Mouse (Mus musculus) cerebellum, adult (tissue): ENCODE results near the gene Thbs2.

Experiments used
- ATAC-seq: cut with Nextera tagmentation; 2 replicates; pipeline ENCODE4 v1.9.2; 2017; ENCODE audit warnings: mild to moderate bottlenecking, moderate library complexity, mixed read lengths; ENCODE audit not compliant: insufficient number of reproducible peaks, low FRiP score, low TSS enrichment

The Thbs2 gene

DNA sequence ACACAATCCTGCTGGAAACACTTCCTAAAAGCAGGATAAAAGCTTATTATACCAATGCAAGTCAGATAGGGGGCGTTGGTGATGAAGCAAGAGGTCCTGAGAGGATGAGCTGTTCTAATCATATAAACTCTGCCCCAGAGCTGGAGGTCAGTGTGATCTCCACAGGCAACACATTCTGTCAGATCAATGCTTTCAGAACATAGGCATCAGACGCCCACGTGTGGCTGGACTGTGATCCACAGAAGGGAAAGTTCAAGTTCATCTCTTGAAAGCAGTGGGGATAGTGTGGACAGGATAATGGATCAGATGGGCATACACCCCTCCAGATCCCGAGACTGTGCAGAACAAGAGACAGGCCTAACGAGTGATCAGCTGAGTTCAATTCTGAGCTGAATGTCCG, 4.2 kb upstream of the Thbs2 start:
- ATAC-seq: no peak

DNA sequence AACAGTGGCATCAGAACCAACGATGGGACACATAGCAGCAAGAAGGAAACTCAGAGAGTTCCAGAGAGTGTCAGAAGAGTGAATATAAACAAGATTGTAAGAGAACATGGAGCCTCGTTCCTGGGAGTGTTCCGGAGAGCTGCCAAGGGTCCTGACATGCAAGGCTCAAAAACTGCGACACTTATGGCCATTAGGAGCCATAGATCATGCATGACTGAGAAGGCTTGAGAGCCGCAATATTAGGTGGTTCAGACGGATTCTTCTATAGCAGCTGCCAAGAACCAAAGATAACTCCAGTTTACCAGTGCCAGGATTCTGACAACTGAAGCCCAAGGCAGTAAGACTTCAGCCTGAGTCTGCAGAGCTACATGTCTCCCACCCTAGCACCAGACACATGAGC, 3.1 kb upstream of the Thbs2 start:
- ATAC-seq: no peak

DNA sequence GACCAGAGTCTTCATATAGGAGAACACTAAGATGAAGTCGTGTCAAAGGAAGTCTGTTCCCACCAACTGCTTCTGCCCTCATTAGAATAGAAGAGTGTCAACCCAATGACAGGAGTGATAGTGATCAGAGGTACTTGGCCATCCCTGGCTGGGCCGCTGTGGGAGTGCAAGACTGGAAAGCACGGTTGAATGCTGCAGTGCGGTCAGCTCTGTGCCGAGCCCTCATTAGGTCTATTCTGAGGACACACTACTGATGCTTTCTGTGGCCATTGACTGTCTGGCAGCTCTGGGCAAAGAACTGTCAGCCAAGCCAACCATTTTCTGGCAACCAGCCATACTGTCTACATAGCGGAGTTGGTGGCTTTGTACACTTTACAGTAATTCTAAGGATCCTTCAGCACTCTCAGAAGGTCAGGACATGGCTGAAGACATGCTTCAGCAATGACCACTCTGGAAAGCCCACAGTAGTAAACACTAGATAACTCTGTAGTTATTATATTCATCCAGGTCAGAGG, 2.3 kb upstream of the Thbs2 start:
- ATAC-seq: no peak

DNA sequence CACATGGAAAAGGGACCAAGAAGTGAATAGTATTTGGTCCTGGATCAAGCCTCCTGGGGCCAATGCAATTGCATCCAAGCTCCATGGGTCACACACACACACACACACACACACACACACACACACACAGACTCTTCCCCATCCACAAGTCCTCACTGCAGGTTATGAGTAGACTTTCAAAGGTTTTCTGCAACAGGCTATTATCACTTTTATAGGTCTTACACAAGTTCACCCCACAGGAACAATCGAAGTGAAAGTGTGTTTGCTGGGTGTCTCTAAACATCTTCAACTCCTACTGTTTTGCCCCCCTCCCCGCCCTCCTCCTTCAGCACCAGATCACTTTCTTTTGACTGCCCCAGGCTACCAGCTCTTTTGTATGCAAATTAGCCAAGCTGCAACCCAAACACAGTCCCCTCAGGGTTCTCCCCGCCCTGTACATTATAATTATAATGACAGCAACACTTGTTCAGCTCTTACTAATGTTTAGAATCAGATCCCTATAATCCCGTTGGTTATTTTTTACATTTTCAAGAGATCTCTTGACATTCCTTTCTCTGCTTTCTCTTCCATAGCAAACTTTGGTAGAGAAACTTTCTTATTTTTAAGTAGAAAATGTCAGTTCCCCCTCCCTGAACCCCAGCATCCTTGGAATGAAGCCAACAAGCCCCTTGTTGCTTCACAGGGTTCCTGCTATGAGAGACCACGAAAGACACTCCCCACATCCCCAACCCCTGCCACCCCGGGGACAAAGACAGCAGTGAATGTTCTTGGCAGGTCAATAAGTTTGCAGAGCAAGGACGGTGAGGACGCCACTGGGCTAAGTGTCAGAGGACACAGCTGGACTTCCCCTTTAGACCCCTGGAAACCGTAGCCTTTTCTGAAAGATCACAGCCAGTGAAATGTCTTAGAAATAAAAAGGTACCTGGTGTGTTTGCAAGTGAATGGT, 714 bp downstream of the Thbs2 start:
- ATAC-seq: no peak

DNA sequence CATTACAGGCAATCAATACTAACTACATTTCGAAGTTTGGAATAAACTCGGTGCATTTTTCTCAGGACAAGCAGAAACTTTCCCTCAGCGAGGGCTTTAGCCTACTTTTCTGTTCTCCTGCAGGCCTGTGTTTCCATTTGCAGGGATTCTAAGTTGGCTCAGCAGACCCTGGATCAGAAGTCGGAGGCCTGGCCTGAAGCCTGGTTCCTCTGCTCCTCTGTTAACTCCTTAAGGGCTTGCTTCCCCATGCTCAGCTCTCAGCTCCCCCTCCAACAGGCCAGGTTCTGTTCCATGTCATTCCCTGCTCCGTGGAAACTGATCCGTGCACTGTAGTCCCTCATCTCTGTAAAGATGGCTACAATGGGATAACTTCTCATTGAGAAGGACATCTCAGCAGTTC, 2.1 kb downstream of the Thbs2 start:
- no peak for ATAC-seq

DNA sequence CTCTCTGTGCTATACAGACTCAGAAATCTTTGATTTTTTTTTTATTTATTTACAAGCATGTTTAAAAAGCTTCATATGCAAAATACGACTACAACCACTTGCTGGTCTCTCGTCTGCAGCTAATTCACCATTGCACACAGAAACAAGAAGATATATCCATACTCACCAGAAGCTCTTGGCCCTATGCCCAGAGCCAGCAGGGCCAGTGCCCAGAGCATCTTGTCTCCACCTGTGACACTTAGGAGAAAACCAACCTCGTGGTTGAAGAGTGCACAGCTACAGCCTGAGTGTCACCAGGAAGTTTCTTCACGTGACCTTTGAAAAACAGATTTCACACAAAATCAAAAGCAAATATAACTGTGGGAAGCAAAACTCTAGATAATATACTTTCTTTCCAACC, 2.8 kb downstream of the Thbs2 start:
- no peak for ATAC-seq

DNA sequence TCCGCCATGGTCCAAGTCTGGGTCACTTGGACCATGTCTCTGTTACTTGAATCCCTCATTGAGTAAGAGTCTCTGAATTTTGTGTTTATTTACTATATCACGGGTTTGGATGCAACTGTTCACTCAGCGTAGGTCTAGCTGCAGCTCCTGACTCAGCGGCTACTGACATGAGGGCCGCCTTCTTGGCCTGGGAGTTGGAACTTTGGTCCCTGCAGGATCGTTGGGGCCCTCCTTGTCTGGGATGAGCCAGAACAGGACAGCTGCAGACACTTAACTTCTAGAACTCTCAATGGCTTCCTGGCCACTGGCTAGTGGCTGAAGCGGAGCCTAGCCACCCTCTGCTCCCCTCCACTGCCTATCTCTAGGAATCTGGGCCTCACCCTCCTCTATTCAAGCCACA, 11.2 kb downstream of the Thbs2 start:
- no peak for ATAC-seq

DNA sequence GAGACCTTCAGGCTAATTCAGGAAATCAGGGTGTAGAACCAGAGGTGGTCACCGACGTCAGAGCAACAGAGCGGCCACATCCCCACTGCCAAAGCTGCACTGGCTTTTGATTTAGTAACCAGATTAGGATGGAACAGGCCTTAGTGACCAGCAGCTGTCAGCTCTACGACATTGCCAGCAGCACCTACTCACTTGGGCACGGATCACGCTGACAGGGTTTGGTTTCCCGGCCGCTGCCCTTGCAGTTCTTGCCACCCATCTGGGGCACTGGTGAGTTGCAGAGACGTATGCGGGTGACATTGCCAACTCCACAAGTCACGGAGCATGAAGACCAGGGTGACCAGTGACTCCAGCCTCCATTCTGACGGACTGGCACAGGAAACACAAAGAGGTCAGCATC, 13.0 kb downstream of the Thbs2 start:
- ATAC-seq: no peak

DNA sequence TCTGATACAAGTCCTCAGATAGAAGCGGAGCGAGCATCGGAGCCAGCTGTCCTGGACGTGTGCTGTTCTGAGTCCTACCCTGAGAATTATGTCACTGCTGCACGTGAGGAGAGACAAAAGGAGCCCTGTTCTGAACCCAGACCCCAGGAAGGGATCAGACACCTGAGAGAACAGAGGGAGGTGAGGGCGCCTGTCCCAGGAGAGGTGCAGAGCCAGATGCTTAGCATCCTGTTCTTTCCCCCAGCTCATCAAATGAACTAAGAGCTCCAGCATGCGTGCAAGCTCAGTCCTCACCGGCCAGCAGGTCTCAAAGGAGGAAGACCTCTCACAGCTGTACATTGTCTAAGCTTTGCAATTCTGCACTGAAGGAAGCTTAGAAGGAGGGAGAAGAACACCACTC, 16.8 kb downstream of the Thbs2 start:
- no peak for ATAC-seq

DNA sequence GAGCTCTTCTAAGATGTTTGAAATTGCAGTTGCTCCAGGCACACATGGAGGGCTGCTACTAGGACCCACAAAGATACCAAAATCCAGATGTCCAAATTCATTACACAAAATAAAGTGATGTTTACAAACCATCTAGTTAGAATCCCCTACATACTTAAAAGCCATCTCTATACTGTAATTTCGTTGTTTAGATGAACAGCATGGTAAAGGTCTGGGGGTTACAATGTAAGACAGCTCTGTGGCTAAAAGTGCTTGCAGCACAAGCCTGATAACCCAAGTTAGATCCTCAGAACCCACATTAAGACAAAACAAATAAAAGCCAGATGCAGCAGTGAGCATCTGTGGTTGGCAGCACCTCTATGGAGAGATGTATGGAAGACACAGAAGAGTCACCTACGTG, 18.5 kb downstream of the Thbs2 start:
- ATAC-seq: no peak

DNA sequence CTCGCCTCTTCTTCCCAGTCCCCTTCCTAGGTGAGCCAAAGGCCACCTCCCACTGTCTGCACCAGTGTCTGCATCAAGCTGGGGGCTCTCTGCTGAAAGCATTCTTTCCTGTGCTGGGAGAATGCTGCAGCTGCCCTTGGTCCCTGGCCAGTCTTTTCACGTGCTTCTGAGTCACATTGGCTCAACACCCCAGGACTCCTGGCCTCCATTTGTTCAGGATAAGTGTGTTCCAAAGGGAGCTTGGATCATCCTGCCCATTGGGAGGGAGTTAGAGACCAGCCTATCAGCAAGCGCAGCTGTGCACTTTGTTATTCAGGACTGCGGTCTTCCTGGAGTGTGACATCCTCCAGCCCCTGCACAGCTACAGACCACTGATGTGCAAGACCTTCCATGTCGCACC, 21.6 kb downstream of the Thbs2 start:
- ATAC-seq: no peak

DNA sequence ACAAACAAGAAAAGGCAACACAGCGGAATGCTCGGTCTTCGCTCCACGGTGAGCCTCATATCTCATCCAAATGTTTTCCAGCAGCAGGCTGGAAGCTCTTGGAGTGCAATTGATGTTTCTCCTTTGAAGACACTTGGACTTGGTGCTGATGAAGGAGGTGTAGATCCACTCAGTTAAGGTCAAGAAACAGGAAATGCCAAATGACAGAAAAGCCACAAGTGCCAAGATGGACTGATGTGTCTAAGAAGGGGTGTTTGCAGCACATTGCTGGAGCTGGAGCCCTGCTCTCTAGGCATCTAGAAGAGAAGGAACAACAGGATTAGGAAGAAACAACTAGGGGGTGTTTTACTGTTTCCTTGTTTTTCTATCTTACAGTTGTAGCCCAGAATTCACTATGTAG, 26.8 kb downstream of the Thbs2 start:
- ATAC-seq: no peak

DNA sequence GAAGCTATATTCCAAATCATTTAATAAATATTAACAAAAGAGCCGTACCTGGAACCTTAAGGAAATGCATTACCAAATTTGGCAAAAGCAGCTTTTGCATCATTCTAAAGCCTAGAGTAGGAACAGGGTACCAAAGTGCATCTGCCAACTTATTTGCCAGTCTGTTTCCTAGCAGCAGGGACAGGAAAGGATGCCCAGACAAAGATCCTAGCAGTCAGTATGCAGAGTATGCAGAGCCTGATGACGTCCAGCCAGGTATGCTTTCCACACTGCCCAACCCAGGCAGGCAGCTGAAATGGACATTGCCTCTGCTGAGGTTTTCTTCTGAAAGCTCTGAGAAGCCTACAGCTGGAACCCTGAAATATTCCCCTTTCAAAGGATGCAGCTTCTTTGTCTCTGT, 27.6 kb downstream of the Thbs2 start:
- no peak for ATAC-seq

DNA sequence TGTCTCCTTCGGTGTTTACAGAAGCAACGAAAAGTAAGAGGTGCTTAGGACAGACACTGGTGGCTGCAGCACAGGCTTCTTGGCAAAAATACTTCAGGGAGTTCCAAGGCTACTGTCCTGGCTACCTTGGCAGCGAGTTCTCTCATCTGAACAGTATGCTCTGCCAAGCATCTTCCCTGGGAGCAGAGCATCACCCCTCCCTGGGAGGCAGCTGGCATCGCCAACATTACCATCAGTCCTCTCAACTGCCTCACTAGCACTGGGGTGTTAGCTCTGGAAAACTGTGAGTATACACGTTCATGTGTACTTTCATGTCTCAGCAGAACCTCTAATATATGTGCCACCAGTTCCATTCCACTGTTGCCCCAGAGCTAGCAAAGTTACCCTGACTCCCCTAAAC, 30.7 kb downstream of the Thbs2 start:
- ATAC-seq: no peak

DNA sequence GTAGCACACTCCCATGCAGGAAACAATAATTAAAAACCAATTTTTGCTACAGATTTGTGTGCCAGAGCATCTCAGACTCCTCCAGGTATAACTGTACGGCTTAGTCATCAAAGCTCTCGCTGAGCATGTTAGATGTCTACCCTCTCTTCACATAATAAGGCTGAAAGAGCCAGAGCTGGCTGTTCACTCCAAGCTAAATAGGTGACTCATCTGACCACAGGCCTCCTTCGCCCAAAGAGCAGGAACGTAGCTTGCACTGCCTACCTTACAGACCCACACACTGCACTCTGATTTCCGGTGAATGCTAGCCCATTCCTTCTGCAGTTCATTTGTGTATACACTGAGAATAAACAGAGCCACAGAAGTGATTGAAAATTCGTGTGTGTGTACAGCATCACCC, 31.6 kb downstream of the Thbs2 start:
- no peak for ATAC-seq

DNA sequence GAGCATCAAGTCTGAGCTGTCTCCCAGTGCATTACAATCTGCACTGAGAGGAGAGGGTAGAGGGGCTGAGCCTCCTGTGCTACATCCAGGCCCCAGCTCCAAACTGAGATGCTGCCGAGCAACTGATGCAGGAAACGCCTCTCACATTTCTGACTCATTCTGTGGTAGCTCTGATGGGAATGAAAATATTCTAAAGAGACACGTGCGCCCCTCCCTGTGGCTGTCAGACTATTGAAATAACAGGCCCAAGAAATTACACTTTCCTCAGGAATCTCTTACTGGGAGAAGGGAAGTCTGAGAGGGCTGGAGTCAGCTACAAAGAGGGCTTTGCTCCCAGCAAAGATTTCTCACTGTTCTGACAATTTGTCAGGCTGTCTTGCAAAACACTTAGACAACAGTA, 34.3 kb downstream of the Thbs2 start:
- no peak for ATAC-seq

DNA sequence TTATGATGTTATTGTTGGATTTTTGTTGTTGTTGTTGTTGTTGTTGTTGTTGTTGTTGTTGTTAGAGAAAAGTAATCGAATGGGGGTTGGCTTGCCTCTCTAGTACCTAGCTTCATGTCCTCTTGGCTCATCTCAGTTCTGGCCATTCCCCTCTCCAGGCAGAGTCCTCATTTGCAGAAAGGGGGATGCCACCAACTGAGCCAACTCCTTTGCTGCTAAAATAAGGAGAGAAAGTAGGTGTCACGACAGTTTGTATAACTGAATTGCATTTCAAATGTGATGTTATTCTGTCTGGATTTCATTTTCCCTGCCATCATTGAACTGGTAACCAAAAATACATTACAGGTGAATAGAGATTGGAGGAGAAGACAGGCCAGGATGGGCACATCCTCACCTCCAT, 35.9 kb downstream of the Thbs2 start:
- ATAC-seq: no peak

DNA sequence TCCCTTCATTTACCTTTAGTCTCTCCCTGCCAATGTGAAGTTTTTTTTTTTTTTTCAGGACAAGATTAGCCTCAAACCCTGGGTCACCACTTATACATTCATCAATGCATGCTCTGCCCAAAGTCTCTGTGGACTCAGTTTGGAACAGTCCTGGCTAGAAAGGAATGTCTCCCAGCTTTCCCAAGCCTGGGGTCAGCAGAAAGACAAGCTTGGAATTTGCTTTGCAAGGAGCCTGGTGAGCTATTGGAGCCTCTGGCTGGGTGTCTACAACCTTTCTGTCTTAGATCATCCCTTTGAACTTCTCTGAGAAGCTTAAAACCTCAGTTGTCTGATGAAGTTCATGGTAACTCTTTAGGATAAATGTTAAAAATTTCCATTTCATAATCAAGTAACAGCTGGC, 36.9 kb downstream of the Thbs2 start:
- no peak for ATAC-seq

DNA sequence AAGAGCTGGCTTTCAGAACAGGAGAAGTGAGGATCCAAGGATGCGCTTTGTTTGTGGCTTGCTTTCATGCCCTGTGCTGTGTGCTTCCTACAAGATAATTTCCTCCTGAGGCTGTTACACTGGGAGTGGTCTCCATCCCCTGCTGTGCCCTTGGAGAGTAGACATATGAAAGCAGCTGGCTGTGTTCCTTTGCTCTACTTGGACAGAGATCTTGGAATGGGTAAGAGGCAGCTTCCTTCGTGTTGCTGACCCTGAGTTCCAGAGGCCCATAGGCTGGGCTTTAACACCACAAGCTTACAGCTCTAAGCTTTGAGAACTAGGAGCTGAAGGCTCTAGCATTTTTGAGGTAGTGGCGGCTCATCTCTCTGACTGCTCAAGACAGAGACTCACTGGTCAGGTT, 39.1 kb downstream of the Thbs2 start:
- no peak for ATAC-seq

DNA sequence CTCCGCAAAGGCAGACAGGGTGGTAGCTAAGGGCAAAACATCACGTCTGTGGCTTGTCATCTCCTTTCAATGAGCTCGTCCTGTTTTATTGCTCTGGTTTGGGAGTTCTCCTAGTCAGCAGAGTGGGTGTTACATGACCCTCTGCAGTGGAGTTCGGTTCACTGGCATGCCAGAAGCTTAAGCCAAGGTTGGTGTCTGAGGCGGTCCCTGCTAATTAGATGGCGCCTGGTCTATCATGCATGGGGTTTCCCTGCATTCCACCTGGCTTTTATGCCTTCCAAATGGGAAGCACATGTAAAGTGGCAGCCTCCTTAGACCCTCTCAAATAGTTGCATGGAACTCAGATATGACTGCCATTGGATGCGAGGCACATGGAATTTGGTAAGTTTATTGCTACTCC, 42.0 kb downstream of the Thbs2 start:
- no peak for ATAC-seq

DNA sequence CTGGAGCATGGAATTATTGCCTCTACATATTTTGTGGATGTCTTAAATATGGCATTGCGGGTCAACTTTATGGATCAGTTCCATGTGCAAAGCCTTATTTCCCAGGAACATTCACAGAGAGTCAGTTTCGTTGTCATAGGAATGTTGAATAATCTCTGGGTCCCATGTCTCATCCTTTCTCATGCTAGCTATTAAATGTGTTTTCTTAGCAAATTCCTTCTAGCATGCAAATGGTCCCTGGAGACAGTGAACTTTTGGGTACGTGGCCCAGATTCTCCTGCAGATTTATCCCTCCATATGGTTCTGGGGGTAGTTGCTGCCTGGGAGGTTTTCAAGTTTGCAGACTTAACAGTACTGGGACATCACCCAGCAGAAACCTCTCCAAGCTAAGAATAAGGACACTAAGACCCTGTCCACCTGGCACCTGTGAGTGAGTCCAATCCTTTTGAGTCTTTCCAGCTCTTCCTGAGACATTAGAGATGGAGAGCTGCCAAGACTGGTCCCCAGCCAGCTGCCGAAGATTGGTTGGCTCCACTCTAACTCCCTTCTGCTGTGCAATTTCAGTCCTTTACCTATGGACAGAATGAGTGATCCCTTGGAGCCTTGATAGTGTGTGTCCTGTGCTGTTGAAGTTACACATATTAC, 45.9 kb downstream of the Thbs2 start:
- ATAC-seq: no peak

DNA sequence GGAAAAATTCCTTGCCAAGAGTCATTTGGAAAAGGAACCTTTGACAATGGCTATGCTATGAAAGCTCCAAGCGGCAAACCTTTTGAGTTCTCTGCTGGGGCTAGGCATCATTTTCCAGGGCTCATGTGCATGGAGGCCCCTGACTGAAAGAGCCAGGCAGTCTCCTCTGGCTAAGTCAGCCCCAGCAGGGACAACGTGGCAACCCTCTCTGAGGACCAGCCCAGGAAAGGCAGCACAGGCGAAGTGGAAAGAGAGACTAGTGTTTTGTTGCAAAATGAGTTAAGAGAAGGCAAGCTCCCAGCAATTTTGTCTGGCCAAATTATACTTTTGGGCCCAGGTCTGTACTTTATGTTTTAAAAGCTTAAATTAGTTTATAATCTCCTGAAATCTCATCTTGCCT, 50.0 kb downstream of the Thbs2 start:
- ATAC-seq: no peak
